Mouse (Mus musculus) lung, postnatal 0 days (tissue): ENCODE measurements at regions not wholly inside any gene's neighbourhood (a gene's known extent, or its start where the extent isn't known, plus 50 kb on each side); places are given as distances from the start of the nearest gene placed in this dataset.

Source experiments
- CTCF ChIP-seq: IDR thresholded peaks from 2 replicates; pipeline ENCODE4 v1.5.1; 2016; ENCODE audit warnings: antibody characterized with exemption, mild to moderate bottlenecking
- EP300 ChIP-seq: IDR thresholded peaks from 2 replicates; pipeline ENCODE4 v1.6.1; 2016; ENCODE audit warnings: antibody characterized with exemption, mild to moderate bottlenecking, control low read depth

GRCm38 (mm10) chr15:5554926-5555325 is 310.9 kb upstream of the Ptger4 start:
- TF ChIP-seq EP300 = no peak
- no peak for TF ChIP-seq CTCF
